Mouse (Mus musculus): ENCODE data around the gene Epha1.

Gene Epha1

DNA sequence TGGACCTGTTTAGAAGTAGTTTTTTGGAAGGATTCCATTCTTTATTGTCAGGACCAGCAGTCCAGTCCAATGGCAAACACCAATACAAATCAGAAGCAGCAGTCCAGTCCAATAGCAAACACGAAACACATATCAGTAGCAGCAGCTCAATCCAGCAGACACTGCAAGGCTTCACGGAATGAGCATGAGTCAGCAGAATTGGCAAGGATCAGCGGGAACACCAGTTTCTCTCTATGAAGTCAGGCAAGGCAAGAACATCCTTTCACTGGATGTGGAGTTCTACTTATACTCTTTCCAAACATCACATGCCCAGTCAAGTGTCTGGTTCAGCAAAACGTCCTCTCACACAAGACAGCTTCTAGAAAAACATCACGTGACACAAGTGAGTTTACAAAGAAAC is 33.1 kb downstream of the Epha1 start:
- in situ Hi-C loops (cut with MboI; ENCODE audit: low pct_unique_long_range_greater_than_20kb in 1 of 2, low sequenced_read_pairs in 2 of 2, unreplicated experiment in 1 of 2): no loop called here

GRCm38 (mm10) chr6:42339189-42339588 is 33.9 kb downstream of the Epha1 start:
- in situ Hi-C loops (cut with MboI; ENCODE audit: low pct_unique_long_range_greater_than_20kb in 1 of 2, low sequenced_read_pairs in 2 of 2, unreplicated experiment in 1 of 2): no loop called here

GRCm38 (mm10) chr6:42330946-42331345 is 42.1 kb downstream of the Epha1 start:
- in situ Hi-C loops (cut with MboI; ENCODE audit: low pct_unique_long_range_greater_than_20kb in 1 of 2, low sequenced_read_pairs in 2 of 2, unreplicated experiment in 1 of 2): no loop called here

GRCm38 (mm10) chr6:42330216-42330615 is 42.9 kb downstream of the Epha1 start:
- in situ Hi-C loops (cut with MboI; ENCODE audit: low pct_unique_long_range_greater_than_20kb in 1 of 2, low sequenced_read_pairs in 2 of 2, unreplicated experiment in 1 of 2): no loop called here

DNA sequence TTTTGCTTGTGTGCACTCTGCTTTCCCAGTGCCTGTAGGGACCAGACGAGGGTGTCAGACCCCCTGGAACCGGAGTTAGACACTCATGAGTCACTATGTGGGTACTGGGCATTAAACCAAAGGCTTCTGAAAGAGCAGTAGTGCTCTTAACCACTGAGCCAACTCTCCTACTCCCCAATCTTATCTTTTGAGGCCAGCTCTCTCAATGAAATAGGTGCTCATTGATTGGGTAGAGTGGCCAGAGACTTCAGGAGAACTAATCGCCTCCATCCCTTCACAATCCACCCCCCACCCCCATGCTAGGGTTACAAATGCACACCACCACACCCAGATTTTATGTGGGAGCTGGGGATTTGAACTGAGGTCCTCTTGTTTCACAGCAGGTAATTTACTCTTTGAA is 44.3 kb downstream of the Epha1 start:
- in situ Hi-C loops (cut with MboI; ENCODE audit: low pct_unique_long_range_greater_than_20kb in 1 of 2, low sequenced_read_pairs in 2 of 2, unreplicated experiment in 1 of 2): no loop called here

GRCm38 (mm10) chr6:42326509-42326908 is 46.6 kb downstream of the Epha1 start:
- in situ Hi-C loops (cut with MboI; ENCODE audit: low pct_unique_long_range_greater_than_20kb in 1 of 2, low sequenced_read_pairs in 2 of 2, unreplicated experiment in 1 of 2): no loop called here

DNA sequence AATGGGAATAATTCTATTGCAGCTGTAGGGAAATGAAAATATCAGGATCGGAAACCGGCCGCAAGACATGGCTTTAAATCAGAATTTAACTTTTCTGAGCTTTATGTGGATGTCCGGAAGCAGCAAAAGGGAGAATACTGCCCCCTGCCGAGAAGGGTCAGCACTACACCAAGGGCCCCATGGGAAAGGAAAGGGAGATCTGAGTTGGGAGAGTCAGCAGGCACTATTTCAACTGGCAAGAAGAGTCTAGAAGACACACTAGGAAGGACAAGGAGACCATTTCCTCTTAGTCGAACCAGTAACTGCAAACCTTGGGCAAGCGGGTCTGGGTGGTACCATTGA is 47.8 kb downstream of the Epha1 start:
- in situ Hi-C loops (cut with MboI; ENCODE audit: low pct_unique_long_range_greater_than_20kb in 1 of 2, low sequenced_read_pairs in 2 of 2, unreplicated experiment in 1 of 2): no loop called here

GRCm38 (mm10) chr6:42324482-42325267 is 48.4 kb downstream of the Epha1 start, which contains the start of gene Fam131b:
Gene Fam131b, minus strand, starts transcription at chr6:42324643.
- in situ Hi-C loops (cut with MboI; ENCODE audit: low pct_unique_long_range_greater_than_20kb in 1 of 2, low sequenced_read_pairs in 2 of 2, unreplicated experiment in 1 of 2): no loop called here

GRCm38 (mm10) chr6:42324067-42324481 is 49.0 kb downstream of the Epha1 start:
- in situ Hi-C loops (cut with MboI; ENCODE audit: low pct_unique_long_range_greater_than_20kb in 1 of 2, low sequenced_read_pairs in 2 of 2, unreplicated experiment in 1 of 2): no loop called here

GRCm38 (mm10) chr6:42323371-42324066 is 49.5 kb downstream of the Epha1 start:
- in situ Hi-C loops (cut with MboI; ENCODE audit: low pct_unique_long_range_greater_than_20kb in 1 of 2, low sequenced_read_pairs in 2 of 2, unreplicated experiment in 1 of 2): no loop called here

DNA sequence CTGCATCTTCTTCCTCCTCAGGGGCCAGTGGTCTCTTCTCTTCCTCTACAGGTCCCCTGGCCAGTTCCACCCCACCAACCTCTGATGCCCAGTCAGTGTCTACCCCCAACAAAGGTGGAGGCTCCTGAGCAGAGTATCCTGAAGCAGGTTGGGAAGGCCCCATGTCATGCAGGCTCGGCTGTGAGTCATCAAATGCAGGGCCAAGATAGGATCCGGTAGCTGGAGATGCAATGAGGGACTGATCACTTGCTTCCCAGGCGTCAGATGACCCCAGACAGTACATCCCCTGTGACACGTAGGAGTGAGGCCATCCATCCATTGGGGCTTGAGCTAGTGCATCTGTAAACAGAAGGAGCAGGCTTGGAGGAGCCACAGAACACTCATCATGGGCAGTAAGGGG is 54.8 kb downstream of the Epha1 start:
- in situ Hi-C loops (cut with MboI; ENCODE audit: low pct_unique_long_range_greater_than_20kb in 1 of 2, low sequenced_read_pairs in 2 of 2, unreplicated experiment in 1 of 2): no loop called here

- in situ Hi-C loops (cut with MboI; ENCODE audit: low pct_unique_long_range_greater_than_20kb in 1 of 2, low sequenced_read_pairs in 2 of 2, unreplicated experiment in 1 of 2): no loop called here
These were observed 62.5 kb downstream of the Epha1 start for GRCm38 (mm10) chr6:42310427-42311053.

GRCm38 (mm10) chr6:42309816-42310378 is 63.2 kb downstream of the Epha1 start:
- in situ Hi-C loops (cut with MboI; ENCODE audit: low pct_unique_long_range_greater_than_20kb in 1 of 2, low sequenced_read_pairs in 2 of 2, unreplicated experiment in 1 of 2): no loop called here
